Mouse (Mus musculus) spleen, postnatal 4 days (tissue): ENCODE data around the gene Usp13.

Experiments
- DNase-seq, 2 experiments: peaks; one replicate each; pipeline ENCODE4 v3.0.0; 2022; ENCODE audit warnings: low spot score in 2 of 2

Usp13 gene

GRCm38 (mm10) chr3:32939802-32940501, 122.6 kb downstream of the Usp13 start:
- DNase-seq: no peak

DNA sequence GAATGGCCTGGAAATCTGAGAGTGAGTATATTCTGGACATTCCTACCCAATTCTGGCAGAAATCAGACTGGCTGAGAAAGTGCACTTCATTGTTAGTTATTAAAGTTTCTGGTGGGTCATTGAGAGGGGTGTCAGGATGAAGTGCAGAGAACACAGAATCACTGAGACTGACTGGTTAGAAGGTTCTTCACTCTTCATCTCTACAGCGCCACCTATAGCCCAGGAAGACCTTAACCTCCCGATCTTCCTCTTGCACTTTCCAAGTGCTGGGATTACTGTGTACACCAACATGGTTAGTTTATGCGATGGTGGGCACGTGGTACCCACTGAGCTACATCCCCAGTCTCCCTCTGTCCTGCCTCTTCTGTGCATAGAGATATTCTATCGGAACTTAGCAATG, 130.1 kb downstream of the Usp13 start:
- DNase-seq: no peak

- no peak for DNase-seq
These were observed 134.0 kb downstream of the Usp13 start for GRCm38 (mm10) chr3:32951382-32951781.

GRCm38 (mm10) chr3:32961494-32961893, 144.1 kb downstream of the Usp13 start:
- DNase-seq: no peak

- DNase-seq: no peak
These were observed 148.2 kb downstream of the Usp13 start for GRCm38 (mm10) chr3:32965528-32965927.

DNA sequence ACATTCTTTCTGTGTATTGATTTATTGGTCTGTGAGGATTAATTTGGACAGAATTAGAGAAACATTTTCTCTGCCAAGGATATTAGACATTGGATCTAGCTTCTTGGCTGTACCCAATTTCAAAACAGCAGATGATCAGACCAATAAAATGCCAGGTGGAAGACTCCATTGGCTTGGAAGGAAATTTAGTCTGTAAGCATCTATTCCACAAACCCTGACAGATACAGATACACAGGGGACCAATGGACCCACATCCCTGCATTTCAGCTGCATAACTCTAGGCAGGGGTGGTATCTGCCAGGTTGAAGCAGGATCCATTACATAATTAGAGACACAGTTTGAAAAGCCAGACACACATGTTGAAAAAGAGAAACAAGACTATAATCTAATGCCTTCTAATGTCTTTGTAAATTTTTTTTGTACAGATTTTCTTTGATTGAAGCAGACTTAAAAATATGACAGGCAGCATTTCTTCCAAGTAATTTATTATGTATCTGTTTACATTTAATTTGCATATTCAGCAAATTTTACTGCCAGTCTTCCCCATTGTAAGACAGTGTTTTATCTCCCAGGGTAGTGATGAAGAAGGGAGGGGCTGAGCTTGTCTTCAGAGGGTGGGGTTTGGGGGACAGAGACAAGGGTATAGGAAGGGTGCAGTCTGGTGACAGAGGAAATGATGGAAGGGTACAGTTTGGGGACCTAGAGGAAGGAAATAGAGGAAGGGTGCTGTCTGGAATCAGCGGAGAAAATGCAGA, 151.5 kb downstream of the Usp13 start:
- no peak for DNase-seq

DNA sequence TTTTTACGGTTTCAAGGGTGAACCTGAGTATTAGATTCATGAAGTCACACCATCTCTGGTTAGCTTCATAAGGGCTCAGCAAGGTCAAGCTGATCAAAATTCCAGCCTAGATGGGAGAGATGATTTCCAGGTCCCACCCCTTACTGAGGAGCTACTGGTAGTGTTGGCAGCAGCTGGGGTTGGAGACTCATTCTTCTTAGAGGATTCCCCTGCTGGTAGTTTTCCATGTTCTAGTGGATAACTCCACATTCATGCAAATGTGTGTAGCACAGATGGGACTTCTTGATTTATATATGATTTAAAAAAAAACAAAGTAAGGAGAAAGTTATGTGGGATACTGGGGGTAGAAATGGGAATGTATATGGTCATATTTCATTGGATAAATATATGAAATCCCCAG, 152.9 kb downstream of the Usp13 start:
- no peak for DNase-seq

DNA sequence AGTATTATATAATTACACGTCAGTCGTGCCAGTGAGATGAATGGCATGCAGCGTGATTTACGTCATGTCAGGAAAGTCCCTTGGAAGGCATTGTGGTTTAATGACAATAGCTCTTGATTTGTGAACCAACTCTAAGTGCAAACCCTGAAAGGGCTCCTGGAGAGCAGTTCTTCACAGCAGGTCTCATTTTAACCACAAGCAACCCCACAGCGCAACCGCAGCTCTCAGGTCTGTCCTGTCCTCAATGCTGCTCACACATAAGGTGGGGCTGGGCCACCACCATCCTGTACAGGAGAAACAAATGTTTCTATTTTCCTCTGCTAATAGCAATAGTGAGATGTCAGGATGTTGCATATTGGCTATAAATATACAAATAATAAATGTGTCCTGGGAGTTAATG, 161.9 kb downstream of the Usp13 start:
- no peak for DNase-seq

DNA sequence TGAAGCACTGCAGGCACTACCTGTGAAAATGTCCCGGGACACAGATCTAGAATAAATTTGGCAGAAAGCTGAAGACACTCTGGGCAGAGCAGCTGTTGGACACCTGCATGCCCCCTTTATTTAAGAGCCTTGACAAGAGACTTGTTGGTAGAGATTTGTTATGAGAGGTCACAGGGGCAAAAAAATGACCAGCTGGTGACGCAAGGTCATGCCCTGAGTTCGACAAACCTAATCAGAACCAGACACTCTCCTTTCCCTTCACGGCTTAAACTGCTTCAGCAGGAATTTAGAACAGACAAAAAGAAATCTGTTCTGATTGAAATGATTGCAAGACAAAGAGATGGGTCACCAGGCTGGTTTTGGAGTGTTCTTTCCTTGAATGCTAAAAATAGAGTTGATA, 162.6 kb downstream of the Usp13 start:
- DNase-seq: no peak

- no peak for DNase-seq
These were observed 167.8 kb downstream of the Usp13 start for GRCm38 (mm10) chr3:32985141-32985540.
